Mouse (Mus musculus) mammary gland, adult 2 months (tissue): ENCODE measurements around the gene Ifna2. TPM values are rescaled to one million over a fixed set of nuclear protein-coding genes. Genes with fewer than 3 reads are reported as not detected.

ENCODE experiments used
- polyA plus RNA-seq: library from polyadenylated mRNA; depleted of rRNA; stranded (reverse); fragments of >200 nt; gene quantifications from 2 replicates; pipeline ENCODE4 v1.2.3, GENCODE M21; 2012; ENCODE audit warnings: low replicate concordance; rRNA removed

Ifna2 gene
- not detected in 2 replicates for polyA plus RNA-seq

DNA sequence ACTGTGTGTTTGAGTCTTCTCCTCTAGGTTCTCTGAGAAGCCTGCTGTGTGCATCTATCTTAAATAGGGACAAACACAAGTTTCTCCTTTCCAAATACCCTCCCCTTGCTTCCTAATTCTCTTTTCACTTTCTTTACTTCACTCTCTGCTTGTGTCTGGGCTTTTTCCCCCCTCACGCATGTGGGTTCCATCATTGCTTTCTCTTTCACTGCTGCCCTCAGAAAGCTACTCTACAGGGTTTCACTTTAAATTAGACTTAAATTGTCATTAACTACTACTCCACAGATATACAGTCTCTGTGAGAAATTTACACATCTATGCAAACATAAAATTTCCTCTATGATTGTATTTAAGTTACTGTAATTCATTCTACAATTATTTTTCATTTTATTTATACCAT is at the start of gene Ifna2:
Gene Ifna2, minus strand, starts transcription at position 101 of the 400 bp plus-strand sequence.

DNA sequence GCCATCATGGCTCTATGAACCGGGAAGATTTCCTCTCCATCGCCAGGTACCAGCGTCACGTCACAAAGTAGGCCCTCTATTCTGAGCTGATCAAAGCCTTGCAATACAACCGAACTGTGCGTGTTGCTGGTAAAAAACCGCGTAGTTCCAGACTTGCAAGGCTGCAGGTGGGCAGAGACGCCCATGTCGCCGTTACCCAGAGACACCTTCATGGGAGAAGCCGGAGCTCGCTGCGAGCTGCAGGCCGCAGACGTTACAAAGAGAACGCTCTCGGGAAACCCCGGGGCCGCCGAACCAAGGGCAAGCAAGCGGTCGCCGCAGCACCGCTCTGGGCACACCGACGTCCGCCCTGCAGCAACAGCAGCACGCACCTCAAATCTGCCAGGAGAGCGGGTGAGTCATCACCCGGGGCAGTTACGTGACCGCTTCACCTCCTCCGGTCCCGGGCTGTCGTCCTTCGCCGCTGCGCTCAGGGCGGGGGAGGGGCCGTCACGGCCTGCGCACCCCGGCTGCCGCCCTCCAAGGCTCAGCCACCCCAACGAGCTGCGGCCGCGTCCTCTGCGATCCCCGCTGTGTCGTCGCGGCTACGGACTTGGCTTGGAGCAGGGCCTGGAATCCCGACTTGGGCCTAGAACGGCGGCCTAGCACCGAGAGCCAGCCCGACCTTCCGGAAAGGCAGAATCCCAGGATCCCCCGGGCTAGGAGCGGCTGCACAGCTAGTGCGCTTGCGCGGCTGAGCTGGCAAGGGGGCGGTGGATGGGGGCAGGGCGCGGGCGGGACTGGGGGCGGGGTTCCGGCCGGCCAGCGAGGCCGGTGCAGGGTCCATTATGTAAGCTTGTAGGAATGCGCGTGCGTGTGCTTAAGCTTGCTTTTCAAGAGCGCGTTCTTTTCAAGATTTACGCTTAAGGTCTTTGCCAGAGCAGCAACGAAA is 38.3 kb upstream of the Ifna2 start, which contains the start of the genes Gm26566 and Klhl9:
Gene Gm26566, plus strand, starts transcription at position 15 of the 931 bp plus-strand sequence.
Gene Klhl9, minus strand, starts transcription at position 675 of the 931 bp plus-strand sequence.

GRCm38 (mm10) chr4:88691259-88691658 is 7.5 kb upstream of the Ifna2 start, which contains the start of gene Ifnab:
Ifnab (minus strand) TSS chr4:88691359.

GRCm38 (mm10) chr4:88676824-88677223 is 6.9 kb downstream of the Ifna2 start, which contains the start of gene Ifna16:
Ifna16 (minus strand) TSS chr4:88676924.

DNA sequence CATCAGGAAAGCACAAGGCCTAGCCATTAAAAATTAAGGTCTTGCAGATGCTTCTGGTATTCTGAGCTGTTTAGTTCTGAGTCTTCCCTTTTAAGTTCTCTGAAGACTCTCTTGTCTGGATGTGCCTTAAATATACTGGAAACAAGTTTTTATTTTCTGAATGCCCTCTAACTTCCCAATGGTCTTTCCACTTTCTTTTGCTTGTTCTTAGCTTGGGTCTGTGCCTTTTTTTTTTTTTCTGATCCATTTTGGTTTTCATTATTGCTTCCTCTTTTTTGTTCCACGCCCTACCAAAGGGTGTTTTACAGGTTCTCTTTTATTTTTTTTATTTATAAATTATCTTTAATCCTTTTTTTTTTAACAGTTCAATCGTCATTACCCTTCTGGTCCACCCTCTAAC is 39.4 kb downstream of the Ifna2 start, which contains the start of gene Ifna13:
Gene Ifna13, minus strand, starts transcription at position 101 of the 400 bp plus-strand sequence.

DNA sequence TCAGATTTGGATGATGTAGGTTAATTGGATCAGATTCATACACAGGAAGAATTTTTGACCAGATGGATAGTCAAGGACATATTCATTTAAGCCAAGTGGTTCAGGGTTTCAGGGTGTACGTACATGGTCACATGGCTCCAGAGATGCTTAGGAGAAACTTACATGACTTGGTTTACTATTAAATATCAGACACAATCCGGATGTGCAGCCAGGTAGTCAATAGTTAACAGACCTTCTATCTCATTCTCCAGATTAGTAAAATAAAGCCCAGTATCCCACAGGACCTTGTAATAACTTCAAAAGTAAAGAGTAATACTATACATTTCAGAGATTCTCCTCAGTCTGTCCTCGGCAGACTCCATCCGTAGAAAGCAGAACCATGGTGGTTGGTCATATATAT is 49.4 kb downstream of the Ifna2 start, which contains the start of gene C87499:
Gene C87499, minus strand, starts transcription at position 101 of the 400 bp plus-strand sequence.

Other genes starting within 250 kb of the Ifna2 start
- 2.4 and 10.2 TPM in 2 replicates for gene Hacd4, start 245.0 kb downstream of the Ifna2 start, polyA plus RNA-seq
- gene Ifnb1, start 161.1 kb downstream of the Ifna2 start, polyA plus RNA-seq = not detected in 2 replicates
- gene Ifna15, start 125.7 kb downstream of the Ifna2 start, polyA plus RNA-seq = not detected in 2 replicates
- not detected in 2 replicates for gene Ifna14, start 112.1 kb downstream of the Ifna2 start, polyA plus RNA-seq
- not detected in 2 replicates for gene Ifna9, start 91.5 kb downstream of the Ifna2 start, polyA plus RNA-seq
- not detected in 2 replicates for gene Ifna12, start 80.5 kb downstream of the Ifna2 start, polyA plus RNA-seq
- not detected in 2 replicates for gene C87499, start 49.5 kb downstream of the Ifna2 start, polyA plus RNA-seq
- not detected in 2 replicates for gene Ifna13, start 39.5 kb downstream of the Ifna2 start, polyA plus RNA-seq
- not detected in 2 replicates for gene Ifna16, start 7.0 kb downstream of the Ifna2 start, polyA plus RNA-seq
- not detected in 2 replicates for gene Ifnab, start 7.4 kb upstream of the Ifna2 start, polyA plus RNA-seq
- 0.43 TPM in 1 of 2 replicates, not detected in the other for gene Gm26566, start 37.9 kb upstream of the Ifna2 start, polyA plus RNA-seq
- gene Klhl9, start 38.6 kb upstream of the Ifna2 start, polyA plus RNA-seq = 16.8 and 23.2 TPM in 2 replicates
- gene Gm13271, start 71.0 kb upstream of the Ifna2 start, polyA plus RNA-seq = not detected in 2 replicates
- gene Gm13283, start 76.2 kb upstream of the Ifna2 start, polyA plus RNA-seq = 0.17 and 0.27 TPM in 2 replicates
- not detected in 2 replicates for gene Gm13290, start 89.9 kb upstream of the Ifna2 start, polyA plus RNA-seq
- gene Gm13289, start 93.0 kb upstream of the Ifna2 start, polyA plus RNA-seq = not detected in 2 replicates
- not detected in 2 replicates for gene Gm13272, start 95.9 kb upstream of the Ifna2 start, polyA plus RNA-seq
- gene Ifnz, start 98.2 kb upstream of the Ifna2 start, polyA plus RNA-seq = 0.07 TPM in 1 of 2 replicates, not detected in the other
- gene Gm13276, start 101.8 kb upstream of the Ifna2 start, polyA plus RNA-seq = not detected in 2 replicates
- not detected in 2 replicates for gene Gm13277, start 104.7 kb upstream of the Ifna2 start, polyA plus RNA-seq
- not detected in 2 replicates for gene Gm13278, start 107.6 kb upstream of the Ifna2 start, polyA plus RNA-seq
- gene Gm13275, start 110.6 kb upstream of the Ifna2 start, polyA plus RNA-seq = not detected in 2 replicates
- not detected in 2 replicates for gene Gm13279, start 113.5 kb upstream of the Ifna2 start, polyA plus RNA-seq
- not detected in 2 replicates for gene Gm13285, start 115.8 kb upstream of the Ifna2 start, polyA plus RNA-seq
- not detected in 2 replicates for gene Gm13287, start 119.3 kb upstream of the Ifna2 start, polyA plus RNA-seq
- not detected in 2 replicates for gene Gm13288, start 121.6 kb upstream of the Ifna2 start, polyA plus RNA-seq
- not detected in 2 replicates for gene Ifna7, start 132.3 kb upstream of the Ifna2 start, polyA plus RNA-seq
- not detected in 2 replicates for gene Ifna11, start 136.0 kb upstream of the Ifna2 start, polyA plus RNA-seq
- not detected in 2 replicates for gene Ifna6, start 143.5 kb upstream of the Ifna2 start, polyA plus RNA-seq
- not detected in 2 replicates for gene Ifna5, start 151.6 kb upstream of the Ifna2 start, polyA plus RNA-seq
- not detected in 2 replicates for gene Ifna4, start 157.9 kb upstream of the Ifna2 start, polyA plus RNA-seq
- not detected in 2 replicates for gene Ifna1, start 166.2 kb upstream of the Ifna2 start, polyA plus RNA-seq
- gene Ifne, start 196.3 kb upstream of the Ifna2 start, polyA plus RNA-seq = not detected in 2 replicates